23 mouse cellular contexts compared by ENCODE assay signal in genomic region chr1:130728070-130728469, GRCm38 (mm10). TPM values are rescaled to one million over a fixed set of nuclear protein-coding genes. Genes with fewer than 3 reads are reported as not detected.
DNase-seq lines count a peak whose midpoint lies in the region; ATAC-seq and TF ChIP-seq lines count a peak whose summit lies in the region.
"Had no signal": no experiment of that assay in that cellular context is flagged by ENCODE, and none has a peak within 500 bp of the region (broad histone marks: within the 10 kb centered on the region; RNA-seq: fewer than 3 reads in every experiment).

No protein-coding gene starts in this region.

- WGBS in heart, embryonic 10.5 days, result 50% methylated on average over 1 of the region's 1 CpGs
- WGBS in liver, embryonic 12.5 days (ENCODE audit: insufficient replicate concordance), result 21% methylated on average over 1 of the region's 1 CpGs

- DNase-seq in heart, adult 11 months, result peak; percentile 14
- DNase-seq in heart, embryonic 10.5 days (ENCODE audit: low spot score), result no peak
- DNase-seq in liver, result no peak
- DNase-seq in testis, postnatal 14 days (ENCODE audit: low spot score), result no peak
- DNase-seq in ovary, postnatal 10 days (ENCODE audit: low spot score), result no peak
- DNase-seq in thymus, postnatal 0 days (ENCODE audit: low spot score), result no peak
- DNase-seq: adrenal gland, postnatal 10 days; cerebellum, adult 11 months; cerebellum, adult 9-11 months; cerebellum, postnatal 36 days; gastrocnemius, postnatal 14 days; heart, postnatal 14 days had no signal

- no peaks in the 10 kb centered on the region for H3K9me3 ChIP-seq in heart, embryonic 10.5 days
- no peaks in the 10 kb centered on the region for H3K9me3 ChIP-seq in liver, embryonic 12.5 days (replicated peaks)
- H3K9me3 ChIP-seq: embryonic facial prominence, embryonic 10.5 days; forebrain, embryonic 13.5 days; heart, embryonic 13.5 days; hindbrain, embryonic 10.5 days had no signal

- H3K4me1 ChIP-seq in heart, embryonic 10.5 days, result peaks cover 9% of the 10 kb centered on the region
- H3K4me1 ChIP-seq in liver, embryonic 12.5 days, result peaks cover 44% of the 10 kb centered on the region
- no peaks in the 10 kb centered on the region for H3K4me1 ChIP-seq in testis, adult 2 months (ENCODE audit: control insufficient read depth, insufficient read depth, low read length)

- H3K27me3 ChIP-seq in heart, embryonic 10.5 days (ENCODE audit: insufficient read depth, poor library complexity, severe bottlenecking), result no peaks in the 10 kb centered on the region
- no peaks in the 10 kb centered on the region for H3K27me3 ChIP-seq in liver, embryonic 12.5 days (replicated peaks)
- no peaks in the 10 kb centered on the region for H3K27me3 ChIP-seq in testis, adult 2 months (ENCODE audit: control insufficient read depth, insufficient read depth, low read length)
- H3K27me3 ChIP-seq: forebrain, embryonic 13.5 days had no signal

- TF ChIP-seq CTCF in testis, adult 2 months (IDR thresholded peaks at IDR 0.05; ENCODE audit: control insufficient read depth, insufficient read depth, insufficient replicate concordance, low read depth, low read length), result no peak

- TF ChIP-seq POLR2A in testis, adult 2 months (IDR thresholded peaks at IDR 0.05; ENCODE audit: control insufficient read depth, low read depth, low read length), result no peak

- H3K9ac ChIP-seq in liver, embryonic 12.5 days, result no peak overlapping the region
- H3K9ac ChIP-seq: forebrain, embryonic 13.5 days; forebrain, postnatal 0 days; heart, embryonic 13.5 days; hindbrain, embryonic 14.5 days had no signal

- no peaks in the 10 kb centered on the region for H3K36me3 ChIP-seq in heart, embryonic 10.5 days
- peaks cover 14% of the 10 kb centered on the region for H3K36me3 ChIP-seq in liver, embryonic 12.5 days
- no peaks in the 10 kb centered on the region for H3K36me3 ChIP-seq in testis, adult 2 months (ENCODE audit: control insufficient read depth, insufficient read depth, low read length)
- H3K36me3 ChIP-seq: embryonic facial prominence, embryonic 10.5 days had no signal

- H3K4me3 ChIP-seq in heart, embryonic 10.5 days, result no peak overlapping the region
- no peak overlapping the region for H3K4me3 ChIP-seq in liver, embryonic 12.5 days
- H3K4me3 ChIP-seq in testis, adult 2 months (ENCODE audit: control insufficient read depth, low read depth, low read length), result peak overlapping the region; percentile 46; the same call in 1 of the 2 replicates
- H3K4me3 ChIP-seq: embryonic facial prominence, embryonic 10.5 days; forebrain, embryonic 13.5 days; heart, embryonic 13.5 days; hindbrain, embryonic 10.5 days had no signal

- no peak overlapping the region for H3K4me2 ChIP-seq in liver, embryonic 12.5 days
- H3K4me2 ChIP-seq: forebrain, embryonic 13.5 days; heart, embryonic 13.5 days; hindbrain, embryonic 14.5 days had no signal

- H3K27ac ChIP-seq in heart, embryonic 10.5 days, result no peak overlapping the region
- H3K27ac ChIP-seq in liver, embryonic 12.5 days, result peak overlapping the region; percentile 64; the same call in 1 of the 2 replicates
- H3K27ac ChIP-seq in testis, adult 2 months (ENCODE audit: control insufficient read depth, insufficient read depth, low read depth, low read length), result no peak overlapping the region
- H3K27ac ChIP-seq: embryonic facial prominence, embryonic 10.5 days; forebrain, embryonic 13.5 days; heart, embryonic 13.5 days; hindbrain, embryonic 10.5 days; hindbrain, embryonic 14.5 days had no signal

- ATAC-seq in liver, embryonic 12.5 days, result no peak
- ATAC-seq: forebrain, embryonic 13.5 days had no signal

RNA-seq across cellular contexts. Expression of gene Pfkfb2, which starts 1.0 kb away (rescaled TPM):
- polyA plus RNA-seq in heart, embryonic 10.5 days (2016; fragmentation: Nextera tagmentation; extraction: Ambion mirVana), result 5.0 and 7.4 TPM in 2 replicates
- polyA plus RNA-seq in liver, embryonic 12.5 days (2016; fragmentation: Nextera tagmentation; extraction: Ambion mirVana), result 7.1 and 9.0 TPM in 2 replicates
- polyA plus RNA-seq in testis, adult 2 months (2012; rRNA removed), result 30.9 and 33.0 TPM in 2 replicates
- 3.6 and 3.8 TPM in 2 replicates for polyA plus RNA-seq in thymus, postnatal 0 days (2015; fragmentation: Nextera tagmentation; extraction: Ambion mirVana)

RNA-seq across cellular contexts. Expression of gene AA986860, which starts 3.7 kb away (rescaled TPM):
- 0.67 and 1.1 TPM in 2 replicates for polyA plus RNA-seq in heart, embryonic 10.5 days (2016; fragmentation: Nextera tagmentation; extraction: Ambion mirVana)
- 8.0 and 8.5 TPM in 2 replicates for polyA plus RNA-seq in liver, embryonic 12.5 days (2016; fragmentation: Nextera tagmentation; extraction: Ambion mirVana)
- 1.8 TPM in 2 replicates for polyA plus RNA-seq in testis, adult 2 months (2012; rRNA removed)
- 0.75 and 1.1 TPM in 2 replicates for polyA plus RNA-seq in thymus, postnatal 0 days (2015; fragmentation: Nextera tagmentation; extraction: Ambion mirVana)

RNA-seq across cellular contexts. Expression of gene Yod1, which starts 10.9 kb away (rescaled TPM):
- polyA plus RNA-seq in heart, embryonic 10.5 days (2016; fragmentation: Nextera tagmentation; extraction: Ambion mirVana), result 8.6 and 10.1 TPM in 2 replicates
- 49.3 and 49.7 TPM in 2 replicates for polyA plus RNA-seq in liver, embryonic 12.5 days (2016; fragmentation: Nextera tagmentation; extraction: Ambion mirVana)
- 10.4 and 11.2 TPM in 2 replicates for polyA plus RNA-seq in testis, adult 2 months (2012; rRNA removed)
- 14.8 and 17.2 TPM in 2 replicates for polyA plus RNA-seq in thymus, postnatal 0 days (2015; fragmentation: Nextera tagmentation; extraction: Ambion mirVana)

RNA-seq across cellular contexts. Expression of gene Gm29427, which starts 12.5 kb away (rescaled TPM):
- not detected in 2 replicates for polyA plus RNA-seq in heart, embryonic 10.5 days (2016; fragmentation: Nextera tagmentation; extraction: Ambion mirVana)
- polyA plus RNA-seq in liver, embryonic 12.5 days (2016; fragmentation: Nextera tagmentation; extraction: Ambion mirVana), result not detected in 2 replicates
- polyA plus RNA-seq in testis, adult 2 months (2012; rRNA removed), result 0.96 and 1.5 TPM in 2 replicates
- polyA plus RNA-seq in thymus, postnatal 0 days (2015; fragmentation: Nextera tagmentation; extraction: Ambion mirVana), result not detected in 2 replicates
- polyA plus RNA-seq: brain, embryonic 14.5 days; C2C12; embryonic facial prominence, embryonic 10.5 days; embryonic facial prominence, embryonic 14.5 days; forebrain, embryonic 13.5 days; forebrain, postnatal 0 days; heart, embryonic 13.5 days; hindbrain, embryonic 10.5 days; hindbrain, embryonic 14.5 days had no signal
